Mouse (Mus musculus) spleen, adult 2 months (tissue): Measurements from ENCODE around the gene Brsk2.

ENCODE experiments used
- CTCF ChIP-seq: fragments of 200-500 bp; IDR thresholded peaks from 2 replicates; pipeline ENCODE4 v1.5.1; 2011; ENCODE audit warnings: mild to moderate bottlenecking, inconsistent platforms; ENCODE audit not compliant: insufficient read depth, insufficient read length, insufficient replicate concordance; ENCODE audit errors: extremely low read depth
- POLR2A ChIP-seq: fragments of 200-500 bp; IDR thresholded peaks from 2 replicates; pipeline ENCODE4 v1.6.1; 2011; ENCODE audit warnings: low read depth, low read length, inconsistent platforms

- TF ChIP-seq CTCF (no peak), POLR2A (no peak)
Measured at GRCm38 (mm10) chr7:141961491-141961890, 11.9 kb downstream of the Brsk2 start.
